Comparison of ENCODE assay signal across 9 mouse cellular contexts in genomic region chr4:109437913-109438878, GRCm38 (mm10). TPM values are rescaled to one million over a fixed set of nuclear protein-coding genes. Genes with fewer than 3 reads are reported as not detected.
A peak's percentile ranks its signal among the peaks of the same experiment; 100 is the strongest.
DNase-seq lines count a peak whose midpoint lies in the region; ATAC-seq and TF ChIP-seq lines count a peak whose summit lies in the region.
"Had no signal": no experiment of that assay in that cellular context is flagged by ENCODE, and none has a peak within 500 bp of the region (broad histone marks: within the 10 kb centered on the region; RNA-seq: fewer than 3 reads in every experiment).

No protein-coding gene starts in this region.

- no peak overlapping the region for H3K9ac ChIP-seq in forebrain, embryonic 12.5 days
- H3K9ac ChIP-seq in neural tube, embryonic 14.5 days (replicated peaks; ENCODE audit: low read depth, low read length), result no peak overlapping the region

- no peaks in the 10 kb centered on the region for H3K9me3 ChIP-seq in forebrain, embryonic 12.5 days
- H3K9me3 ChIP-seq in neural tube, embryonic 14.5 days (ENCODE audit: control insufficient read depth, low read length), result no peaks in the 10 kb centered on the region

- no peaks in the 10 kb centered on the region for H3K4me1 ChIP-seq in forebrain, embryonic 12.5 days
- no peaks in the 10 kb centered on the region; the same call in 1 of the 2 replicates for H3K4me1 ChIP-seq in lung, adult 2 months (ENCODE audit: control insufficient read depth, insufficient read depth, low read length)
- 0 out of 2 replicates have a peak, but pooled peaks cover 3% of the 10 kb centered on the region for H3K4me1 ChIP-seq in neural tube, embryonic 14.5 days (ENCODE audit: control insufficient read depth, insufficient read depth, low read length)

- H3K4me2 ChIP-seq in forebrain, embryonic 12.5 days, result no peak overlapping the region
- no peak overlapping the region for H3K4me2 ChIP-seq in neural tube, embryonic 14.5 days (ENCODE audit: low read depth, low read length)

- WGBS in forebrain, embryonic 12.5 days, result 56% methylated on average over 9 of the region's 9 CpGs
- 54% methylated on average over 9 of the region's 9 CpGs for WGBS in large intestine, adult 2 months
- 50% methylated on average over 9 of the region's 9 CpGs for WGBS in lung, adult 2 months
- 55% methylated on average over 9 of the region's 9 CpGs for WGBS in neural tube, embryonic 14.5 days

- H3K36me3 ChIP-seq in forebrain, embryonic 12.5 days (replicated peaks), result no peaks in the 10 kb centered on the region
- H3K36me3 ChIP-seq in neural tube, embryonic 14.5 days (ENCODE audit: control insufficient read depth, insufficient read depth, low read length), result no peaks in the 10 kb centered on the region

- TF ChIP-seq POLR2A in lung, adult 2 months (IDR thresholded peaks at IDR 0.05; ENCODE audit: borderline replicate concordance, extremely low read depth, low read depth, low read length), result no peak

- no peak overlapping the region for H3K27ac ChIP-seq in forebrain, embryonic 12.5 days
- no peak overlapping the region for H3K27ac ChIP-seq in neural tube, embryonic 14.5 days (ENCODE audit: low read depth, low read length)
- H3K27ac ChIP-seq: macrophage had no signal

- intact Hi-C loops in heart, postnatal 36 days (cut with DNase I), result loop anchor here (2.0 kb wide), 1 partner anchor 39 kb away; no protein-coding TSS in a partner anchor

- peak; percentile 89 for TF ChIP-seq CTCF in lung, adult 2 months (IDR thresholded peaks at IDR 0.05; ENCODE audit: insufficient read depth, low read length)

- DNase-seq in MEL-GATA-1-ER (ENCODE audit: extremely low read depth, low read depth), result peak; percentile 58
- DNase-seq in c-Kit-positive CD71-positive TER-119-positive erythroid progenitor cells, embryonic 14.5 days (ENCODE audit: low spot score), result peak; percentile 87
- peak; percentile 72 to 80 for DNase-seq in heart, postnatal 36 days
- peak; percentile 37 for DNase-seq in large intestine, adult 2 months (ENCODE audit: low read depth, low spot score)
- peak; percentile 65 for DNase-seq in lung, adult 2 months
- DNase-seq in thymus, postnatal 25 days, result peak; percentile 62

- H3K4me3 ChIP-seq in forebrain, embryonic 12.5 days (replicated peaks), result no peak overlapping the region
- H3K4me3 ChIP-seq in lung, adult 2 months (replicated peaks; ENCODE audit: extremely low read depth, low read depth, low read length), result no peak overlapping the region
- no peak overlapping the region for H3K4me3 ChIP-seq in neural tube, embryonic 14.5 days (ENCODE audit: low read depth, low read length)

- peak; percentile 81 for ATAC-seq in forebrain, embryonic 12.5 days (ENCODE audit: low FRiP score)
- ATAC-seq in neural tube, embryonic 14.5 days (ENCODE audit: low read depth), result peak; percentile 76

- no peaks in the 10 kb centered on the region for H3K27me3 ChIP-seq in forebrain, embryonic 12.5 days
- H3K27me3 ChIP-seq in neural tube, embryonic 14.5 days (ENCODE audit: control insufficient read depth, insufficient read depth, low read length), result no peaks in the 10 kb centered on the region

RNA-seq across cellular contexts. Expression of gene Ttc39a, which starts 31.8 kb away (rescaled TPM):
- 1.1 and 2.5 TPM in 2 replicates for polyA plus RNA-seq in forebrain, embryonic 12.5 days (2016; fragmentation: Nextera tagmentation; extraction: Ambion mirVana)
- 1 to 10 TPM in 1 of 2 experiments, under 1 TPM in 1; 0.89 to 1.4 TPM for total RNA-seq in heart, postnatal 36 days (2021)
- 24.0 and 28.3 TPM in 2 replicates for polyA plus RNA-seq in large intestine, adult 2 months (2012; rRNA removed)
- 14.8 and 16.4 TPM in 2 replicates for polyA plus RNA-seq in lung, adult 2 months (2012; rRNA removed)
- 3.2 and 4.9 TPM in 2 replicates for polyA plus RNA-seq in neural tube, embryonic 14.5 days (2014; fragmentation: Nextera tagmentation; extraction: Ambion mirVana)

RNA-seq across cellular contexts. Expression of gene Rnf11, which starts 46.3 kb away (rescaled TPM):
- polyA plus RNA-seq in forebrain, embryonic 12.5 days (2016; fragmentation: Nextera tagmentation; extraction: Ambion mirVana), result 49.1 and 53.8 TPM in 2 replicates
- 100 to 1,000 TPM; 102 to 106 TPM for total RNA-seq in heart, postnatal 36 days (2021)
- 12.3 and 12.8 TPM in 2 replicates for polyA plus RNA-seq in large intestine, adult 2 months (2012; rRNA removed)
- polyA plus RNA-seq in lung, adult 2 months (2012; rRNA removed), result 39.6 and 44.5 TPM in 2 replicates
- polyA plus RNA-seq in neural tube, embryonic 14.5 days (2014; fragmentation: Nextera tagmentation; extraction: Ambion mirVana), result 95.5 and 99.6 TPM in 2 replicates

Comparison
In these comparisons a context has a peak if more than half of its experiments do, and no peak if none do; other contexts are left out.
1. DNase-seq: peak in every context shown above with its lines; median percentile 87 in c-Kit-positive CD71-positive TER-119-positive erythroid progenitor cells, embryonic 14.5 days; 76 in heart, postnatal 36 days; 65 in lung, adult 2 months; 62 in thymus, postnatal 25 days; 58 in MEL-GATA-1-ER; 37 in large intestine, adult 2 months.